Mouse (Mus musculus) limb, embryonic 13.5 days (tissue): ENCODE results near the gene Pxn. TPM values are rescaled to one million over a fixed set of nuclear protein-coding genes. Genes with fewer than 3 reads are reported as not detected.
"Not testable (repeated sequence)": the region's sequence is repeated elsewhere in the genome, so short reads cannot be mapped to it uniquely, and the experiment has no call there.

Experiments
- ATAC-seq: fragments of 200-750 bp; cut with Nextera tagmentation; 2 replicates; pipeline ENCODE4 v1.8.0; 2017; ENCODE audit warnings: low read depth, moderate number of reproducible peaks, moderate TSS enrichment; ENCODE audit not compliant: low FRiP score
- H3K27ac ChIP-seq: fragments of 300-500 bp; sonication (generic); 2 replicates; pipeline ENCODE4 v1.5.1; 2015; ENCODE audit warnings: inconsistent platforms, mild to moderate bottlenecking, moderate library complexity
- H3K27me3 ChIP-seq: fragments of 300-500 bp; sonication (generic); 2 replicates; pipeline ENCODE4 v1.6.1; 2015; ENCODE audit warnings: mild to moderate bottlenecking, inconsistent platforms
- H3K36me3 ChIP-seq: fragments of 300-500 bp; sonication (generic); 2 replicates; pipeline ENCODE4 v1.6.1; 2015; ENCODE audit warnings: inconsistent platforms, mild to moderate bottlenecking, moderate library complexity
- H3K4me1 ChIP-seq: fragments of 300-500 bp; sonication (generic); 2 replicates; pipeline ENCODE4 v1.6.1; 2015; ENCODE audit warnings: inconsistent platforms
- H3K4me2 ChIP-seq: fragments of 300-500 bp; sonication (generic); replicated peaks from 2 replicates; pipeline ENCODE4 v1.6.1; 2015; ENCODE audit warnings: inconsistent platforms, mild to moderate bottlenecking, moderate library complexity
- H3K4me3 ChIP-seq: fragments of 300-500 bp; sonication (generic); 2 replicates; pipeline ENCODE4 v1.5.1; 2015; ENCODE audit warnings: moderate library complexity, mild to moderate bottlenecking, inconsistent platforms
- H3K9ac ChIP-seq: fragments of 300-500 bp; sonication (generic); 2 replicates; pipeline ENCODE4 v1.6.1; 2015; ENCODE audit warnings: mild to moderate bottlenecking, inconsistent platforms
- H3K9me3 ChIP-seq: fragments of 300-500 bp; sonication (generic); 2 replicates; pipeline ENCODE4 v1.6.1; 2016; ENCODE audit warnings: inconsistent platforms
- WGBS: fragments of 180-500 bp; shearing (Covaris S2); methylation state at CpG from one replicate; pipeline ENCODE4 v1.1.7; 2015; 5-methylcytosine and 5-hydroxymethylcytosine counted together
- polyA plus RNA-seq: library from polyadenylated mRNA; unstranded; fragments of >200 nt; fragmentation: Nextera tagmentation; extraction: Ambion mirVana; gene quantifications from 2 replicates; pipeline ENCODE4 v1.2.1, GENCODE M21; 2015

The Pxn gene
- polyA plus RNA-seq, 1 experiment from 2014 or later = 54.0 TPM

GRCm38 (mm10) chr5:115500383-115500935, 6.0 kb upstream of the Pxn start:
- no peak overlapping the region for H3K27ac ChIP-seq
- H3K4me1 ChIP-seq = no peaks in the 10 kb centered on the region
- 80% methylated on average over 12 of the region's 12 CpGs for WGBS
- H3K9ac ChIP-seq = no peak overlapping the region
- H3K36me3 ChIP-seq = no peaks in the 10 kb centered on the region
- H3K4me2 ChIP-seq = no peak overlapping the region
- ATAC-seq = no peak
- H3K4me3 ChIP-seq = no peak overlapping the region
- no peaks in the 10 kb centered on the region for H3K27me3 ChIP-seq
- H3K9me3 ChIP-seq = peaks cover 5% of the 10 kb centered on the region; the same call in 1 of the 2 replicates

GRCm38 (mm10) chr5:115503035-115503434, 3.4 kb upstream of the Pxn start:
- 61% methylated on average over 12 of the region's 12 CpGs for WGBS
- no peak overlapping the region for H3K4me3 ChIP-seq
- peaks cover 11% of the 10 kb centered on the region for H3K4me1 ChIP-seq
- no peaks in the 10 kb centered on the region for H3K36me3 ChIP-seq
- no peak overlapping the region for H3K9ac ChIP-seq
- no peak for ATAC-seq
- no peak overlapping the region for H3K4me2 ChIP-seq
- H3K9me3 ChIP-seq = peaks cover 5% of the 10 kb centered on the region; the same call in 1 of the 2 replicates
- H3K27ac ChIP-seq = no peak overlapping the region
- no peaks in the 10 kb centered on the region for H3K27me3 ChIP-seq

GRCm38 (mm10) chr5:115505617-115506016, 859 bp upstream of the Pxn start:
- H3K4me2 ChIP-seq, H3K27ac ChIP-seq, H3K9ac ChIP-seq, H3K27me3 ChIP-seq, H3K4me3 ChIP-seq, H3K9me3 ChIP-seq, H3K36me3 ChIP-seq, ATAC-seq: not testable (repeated sequence)
- 75% methylated on average over 4 of the region's 4 CpGs for WGBS
- peaks cover 35% of the 10 kb centered on the region for H3K4me1 ChIP-seq

- H3K4me1 ChIP-seq = peaks cover 43% of the 10 kb centered on the region
- H3K4me3 ChIP-seq = peak overlapping the region; percentile 93
- peaks cover 5% of the 10 kb centered on the region; the same call in 1 of the 2 replicates for H3K9me3 ChIP-seq
- peak overlapping the region; percentile 96 for H3K9ac ChIP-seq
- 23% methylated on average over 12 of the region's 12 CpGs for WGBS
- H3K4me2 ChIP-seq = peak overlapping the region; percentile 79
- H3K36me3 ChIP-seq = peaks cover 3% of the 10 kb centered on the region; the same call in 1 of the 2 replicates
- no peaks in the 10 kb centered on the region for H3K27me3 ChIP-seq
- no peak for ATAC-seq
- no peak overlapping the region for H3K27ac ChIP-seq
Observed at GRCm38 (mm10) chr5:115507267-115507980, 948 bp downstream of the Pxn start.

GRCm38 (mm10) chr5:115507981-115508858, 1.7 kb downstream of the Pxn start:
- Histone ChIP-seq H3K27me3 (no peaks in the 10 kb centered on the region), H3K36me3 (peaks cover 8% of the 10 kb centered on the region; the same call in 1 of the 2 replicates), H3K9ac (peak overlapping the region; percentile 96), H3K4me3 (peak overlapping the region; percentile 93), H3K9me3 (peaks cover 5% of the 10 kb centered on the region; the same call in 1 of the 2 replicates), H3K4me2 (peak overlapping the region; percentile 79), H3K4me1 (peaks cover 45% of the 10 kb centered on the region), H3K27ac (peak overlapping the region; percentile 59)
- 44% methylated on average over 18 of the region's 18 CpGs for WGBS
- no peak; the same call in 1 of the 2 replicates for ATAC-seq

GRCm38 (mm10) chr5:115508859-115509147, 2.3 kb downstream of the Pxn start:
- WGBS = 26% methylated on average over 10 of the region's 10 CpGs
- peaks cover 51% of the 10 kb centered on the region for H3K4me1 ChIP-seq
- peak overlapping the region; percentile 59 for H3K27ac ChIP-seq
- no peaks in the 10 kb centered on the region for H3K27me3 ChIP-seq
- H3K4me2 ChIP-seq = peak overlapping the region; percentile 79
- H3K9me3 ChIP-seq = peaks cover 5% of the 10 kb centered on the region; the same call in 1 of the 2 replicates
- peak overlapping the region; percentile 96 for H3K9ac ChIP-seq
- H3K36me3 ChIP-seq = peaks cover 11% of the 10 kb centered on the region; the same call in 1 of the 2 replicates
- peak overlapping the region; percentile 93 for H3K4me3 ChIP-seq
- peak; percentile 34 for ATAC-seq

GRCm38 (mm10) chr5:115509321-115509761, 2.9 kb downstream of the Pxn start:
- peak overlapping the region; percentile 93 for H3K4me3 ChIP-seq
- peaks cover 2% of the 10 kb centered on the region; the same call in 1 of the 2 replicates for H3K9me3 ChIP-seq
- no peak for ATAC-seq
- peaks cover 11% of the 10 kb centered on the region; the same call in 1 of the 2 replicates for H3K36me3 ChIP-seq
- 28% methylated on average over 15 of the region's 15 CpGs for WGBS
- H3K4me1 ChIP-seq = peaks cover 57% of the 10 kb centered on the region
- no peaks in the 10 kb centered on the region for H3K27me3 ChIP-seq
- H3K27ac ChIP-seq = peak overlapping the region; percentile 59
- peak overlapping the region; percentile 79 for H3K4me2 ChIP-seq
- H3K9ac ChIP-seq = peak overlapping the region; percentile 96

- WGBS = 71% methylated on average over 15 of the region's 15 CpGs
- no peaks in the 10 kb centered on the region for H3K9me3 ChIP-seq
- ATAC-seq = no peak
- H3K4me1 ChIP-seq = peaks cover 64% of the 10 kb centered on the region
- peak overlapping the region; percentile 59 for H3K27ac ChIP-seq
- peaks cover 11% of the 10 kb centered on the region; the same call in 1 of the 2 replicates for H3K36me3 ChIP-seq
- H3K27me3 ChIP-seq = no peaks in the 10 kb centered on the region
- peak overlapping the region; percentile 93 for H3K4me3 ChIP-seq
- H3K4me2 ChIP-seq = peak overlapping the region; percentile 79
- H3K9ac ChIP-seq = peak overlapping the region; percentile 96
Observed at GRCm38 (mm10) chr5:115509790-115510689, 3.6 kb downstream of the Pxn start.

GRCm38 (mm10) chr5:115512375-115512774, 5.9 kb downstream of the Pxn start:
- Histone ChIP-seq H3K9ac (no peak overlapping the region), H3K4me1 (peaks cover 75% of the 10 kb centered on the region), H3K4me2 (no peak overlapping the region), H3K9me3 (no peaks in the 10 kb centered on the region), H3K27ac (no peak overlapping the region), H3K27me3 (no peaks in the 10 kb centered on the region), H3K36me3 (peaks cover 21% of the 10 kb centered on the region), H3K4me3 (no peak overlapping the region)
- 89% methylated on average over 7 of the region's 7 CpGs for WGBS
- ATAC-seq = no peak

GRCm38 (mm10) chr5:115513246-115513645, 6.8 kb downstream of the Pxn start:
- no peak for ATAC-seq
- H3K9me3 ChIP-seq = no peaks in the 10 kb centered on the region
- no peak overlapping the region for H3K9ac ChIP-seq
- H3K4me2 ChIP-seq = no peak overlapping the region
- peaks cover 26% of the 10 kb centered on the region for H3K36me3 ChIP-seq
- WGBS = 97% methylated on average over 14 of the region's 14 CpGs
- no peak overlapping the region for H3K4me3 ChIP-seq
- H3K27ac ChIP-seq = no peak overlapping the region
- H3K4me1 ChIP-seq = peaks cover 66% of the 10 kb centered on the region
- no peaks in the 10 kb centered on the region for H3K27me3 ChIP-seq

GRCm38 (mm10) chr5:115513721-115514120, 7.2 kb downstream of the Pxn start:
- H3K4me2 ChIP-seq = no peak overlapping the region
- WGBS = 91% methylated on average over 16 of the region's 16 CpGs
- no peak overlapping the region for H3K9ac ChIP-seq
- H3K4me3 ChIP-seq = no peak overlapping the region
- H3K27me3 ChIP-seq = no peaks in the 10 kb centered on the region
- ATAC-seq = no peak
- H3K9me3 ChIP-seq = no peaks in the 10 kb centered on the region
- H3K36me3 ChIP-seq = peaks cover 31% of the 10 kb centered on the region
- peak overlapping the region; percentile 93 for H3K27ac ChIP-seq
- H3K4me1 ChIP-seq = peaks cover 61% of the 10 kb centered on the region
